Mouse (Mus musculus): ENCODE data around the gene Gm525.
"Not testable (repeated sequence)": the region's sequence is repeated elsewhere in the genome, so short reads cannot be mapped to it uniquely, and the experiment has no call there.

Gm525 gene

GRCm38 (mm10) chr11:89064312-89064711 is 9.3 kb upstream of the Gm525 start:
- no peak for DNase-seq (ENCODE audit: low spot score in 2 of 2)

- no peak for DNase-seq (ENCODE audit: low spot score in 2 of 2)
These were observed 8.3 kb upstream of the Gm525 start for GRCm38 (mm10) chr11:89065297-89065696.

GRCm38 (mm10) chr11:89066126-89066525 is 7.5 kb upstream of the Gm525 start:
- no peak for DNase-seq (ENCODE audit: low spot score in 2 of 2)

GRCm38 (mm10) chr11:89066750-89067149 is 6.9 kb upstream of the Gm525 start, which contains the start of gene Dgke:
Gene Dgke, minus strand, starts transcription at chr11:89066850.
- no peak for DNase-seq (ENCODE audit: low spot score in 2 of 2)

- no peak for DNase-seq (ENCODE audit: low spot score in 2 of 2)
These were observed 6.3 kb upstream of the Gm525 start for GRCm38 (mm10) chr11:89067301-89067822.

- DNase-seq (ENCODE audit: low spot score in 2 of 2) = no peak
These were observed 5.7 kb upstream of the Gm525 start for GRCm38 (mm10) chr11:89067871-89068490.

GRCm38 (mm10) chr11:89068649-89069048 is 5.0 kb upstream of the Gm525 start:
- no peak for DNase-seq (ENCODE audit: low spot score in 2 of 2)

- peak in 1 of 2 experiments; percentile 33 for DNase-seq (ENCODE audit: low spot score in 2 of 2)
These were observed 4.3 kb upstream of the Gm525 start for GRCm38 (mm10) chr11:89069303-89069702.

- no peak for DNase-seq (ENCODE audit: low spot score in 2 of 2)
These were observed 2.1 kb upstream of the Gm525 start for GRCm38 (mm10) chr11:89071522-89071921.

- DNase-seq (ENCODE audit: low spot score in 2 of 2) = no peak
These were observed 1.3 kb downstream of the Gm525 start for GRCm38 (mm10) chr11:89074783-89075413.

- DNase-seq (ENCODE audit: low spot score in 2 of 2) = no peak
These were observed 2.8 kb downstream of the Gm525 start for GRCm38 (mm10) chr11:89076370-89076821.

- DNase-seq (ENCODE audit: low spot score in 2 of 2) = no peak
These were observed 4.0 kb downstream of the Gm525 start for GRCm38 (mm10) chr11:89077601-89078000.

- no peak for DNase-seq (ENCODE audit: low spot score in 2 of 2)
These were observed 4.7 kb downstream of the Gm525 start for GRCm38 (mm10) chr11:89078305-89078704.

- no peak for DNase-seq (ENCODE audit: low spot score in 2 of 2)
These were observed 5.5 kb downstream of the Gm525 start for GRCm38 (mm10) chr11:89078996-89079680.

- DNase-seq (ENCODE audit: low spot score in 2 of 2) = not testable (repeated sequence)
These were observed 8.3 kb downstream of the Gm525 start for GRCm38 (mm10) chr11:89081906-89082305.

GRCm38 (mm10) chr11:89082691-89083090 is 9.1 kb downstream of the Gm525 start:
- DNase-seq (ENCODE audit: low spot score in 2 of 2) = not testable (repeated sequence)

- DNase-seq (ENCODE audit: low spot score in 2 of 2) = no peak
These were observed 11.0 kb downstream of the Gm525 start for GRCm38 (mm10) chr11:89084601-89085000.

- no peak for DNase-seq (ENCODE audit: low spot score in 2 of 2)
These were observed 12.7 kb downstream of the Gm525 start for GRCm38 (mm10) chr11:89086208-89086809.

- no peak for DNase-seq (ENCODE audit: low spot score in 2 of 2)
These were observed 15.1 kb downstream of the Gm525 start for GRCm38 (mm10) chr11:89088754-89089153.

GRCm38 (mm10) chr11:89090359-89090758 is 16.7 kb downstream of the Gm525 start:
- DNase-seq (ENCODE audit: low spot score in 2 of 2) = not testable (repeated sequence)

GRCm38 (mm10) chr11:89092714-89093113 is 19.1 kb downstream of the Gm525 start:
- DNase-seq (ENCODE audit: low spot score in 2 of 2) = no peak

- DNase-seq (ENCODE audit: low spot score in 2 of 2) = no peak
These were observed 21.7 kb downstream of the Gm525 start for GRCm38 (mm10) chr11:89095306-89095705.
